Mouse (Mus musculus): ENCODE data around the gene Tmem41b.

Gene Tmem41b

DNA sequence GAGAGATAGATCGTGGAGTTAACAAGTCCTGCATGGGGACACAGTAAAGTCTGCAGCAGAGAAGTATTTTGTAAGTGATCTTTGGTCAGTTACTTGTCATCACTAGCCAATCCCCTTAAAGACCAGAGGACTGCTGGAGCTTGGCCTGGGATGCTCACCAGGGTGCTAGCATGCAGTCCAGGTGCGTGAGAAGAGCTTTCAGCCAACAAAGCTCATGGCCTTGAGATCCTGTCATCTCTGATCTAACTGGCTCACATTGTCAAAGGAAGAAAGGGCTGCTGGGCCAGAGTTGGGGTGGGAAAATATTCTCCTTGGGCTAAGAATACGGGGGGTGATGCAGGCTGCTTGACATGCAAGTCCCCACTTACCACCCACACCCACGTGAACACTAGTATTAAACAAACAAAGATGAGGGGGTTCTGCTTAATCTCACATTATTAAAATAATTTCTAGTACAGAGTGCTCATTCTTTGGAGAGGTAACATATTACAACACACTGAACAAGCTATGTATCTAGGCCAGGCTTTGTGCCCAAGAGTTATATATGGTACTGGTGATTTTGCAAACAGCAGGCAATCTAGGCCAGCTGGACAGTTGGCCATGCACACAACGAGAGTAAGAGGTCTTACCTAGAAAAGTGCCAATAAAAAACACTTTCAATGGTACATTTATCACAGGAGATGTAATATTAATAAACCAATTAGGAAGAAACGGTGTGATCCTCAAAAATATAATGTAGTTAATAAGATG is 10.6 kb downstream of the Tmem41b start:
- DNase-seq (ENCODE audit: low read depth, low spot score) = peak; percentile 95

DNA sequence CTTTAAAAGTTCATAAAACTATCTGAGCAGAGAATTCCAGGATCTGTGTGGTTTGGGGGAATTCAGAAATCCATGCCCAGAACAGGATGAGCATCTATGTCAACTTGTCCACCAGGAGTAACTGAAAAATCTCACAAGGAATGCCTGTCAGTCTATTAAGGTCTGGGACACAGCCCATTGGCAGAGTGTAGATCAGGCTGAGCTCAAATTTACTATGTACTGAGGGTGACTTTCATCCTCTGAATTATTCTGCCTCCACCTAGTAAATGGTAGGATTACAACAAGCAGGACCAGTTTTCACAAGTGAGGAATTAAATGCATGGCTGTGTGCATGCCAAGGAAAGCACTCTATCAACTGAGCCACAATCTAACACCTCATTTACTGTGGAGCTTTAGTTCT is 17.2 kb downstream of the Tmem41b start:
- DNase-seq (ENCODE audit: low read depth, low spot score) = no peak

DNA sequence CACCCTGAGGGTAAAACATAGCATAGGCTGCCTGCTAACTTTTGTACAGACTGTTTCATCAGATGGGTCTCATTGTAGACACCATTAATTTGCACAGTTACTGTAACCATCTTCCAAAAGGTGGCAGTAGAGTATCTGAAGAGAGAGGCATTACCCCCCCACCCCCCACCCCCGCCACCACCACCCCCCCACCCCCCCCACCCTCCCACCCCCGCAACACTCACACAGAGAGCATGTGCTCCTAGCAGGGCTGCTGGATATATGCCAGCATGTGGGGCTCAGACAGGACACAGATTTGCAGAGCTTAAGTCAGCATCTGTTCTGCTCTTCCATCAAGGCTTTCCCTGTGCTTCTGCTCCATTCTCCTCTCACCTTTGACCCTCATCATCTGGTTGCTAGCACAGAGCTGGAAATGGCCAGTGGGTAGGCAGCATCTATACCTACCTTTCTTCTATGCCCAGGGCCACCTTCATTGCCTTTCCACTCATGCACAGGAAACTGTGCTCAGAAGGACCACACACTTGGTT is 17.7 kb downstream of the Tmem41b start:
- DNase-seq (ENCODE audit: low read depth, low spot score) = peak; percentile 96

DNA sequence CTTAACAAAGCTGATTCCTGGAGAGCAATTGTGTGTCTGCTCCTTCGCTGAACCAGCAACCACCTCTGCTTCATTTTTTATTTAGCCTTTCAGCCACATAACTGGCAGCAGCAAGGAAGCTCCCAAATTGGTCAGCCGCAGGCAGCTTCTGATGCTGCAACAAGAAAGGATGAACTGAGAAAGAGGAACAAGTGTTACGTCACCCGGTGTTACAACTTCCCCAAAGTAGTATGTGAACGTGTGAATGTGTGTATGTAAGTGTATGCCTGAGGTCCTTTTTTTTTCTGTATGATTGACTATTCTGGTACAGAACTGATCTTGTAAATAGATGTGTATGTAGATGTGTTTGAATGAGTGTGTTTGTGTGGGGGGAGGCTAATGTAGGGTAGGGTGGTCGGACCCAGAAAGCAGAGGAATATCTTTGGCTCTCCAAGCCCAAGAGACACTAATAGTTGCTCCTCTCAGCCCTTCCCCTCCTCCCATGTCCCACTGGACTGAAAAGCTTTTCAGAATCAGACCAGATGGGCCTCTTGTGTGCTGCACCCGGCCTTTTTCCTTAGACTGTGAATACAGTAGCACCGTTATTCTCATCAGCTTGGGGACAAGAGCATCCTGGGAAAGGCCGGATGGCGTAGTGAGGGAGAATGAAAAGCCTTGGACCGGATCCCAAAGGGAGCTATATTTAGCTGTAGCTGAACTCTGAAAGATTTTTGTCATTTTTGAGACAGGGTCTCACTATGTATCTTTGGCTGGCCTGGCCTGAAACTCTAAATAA is 18.7 kb downstream of the Tmem41b start:
- DNase-seq (ENCODE audit: low read depth, low spot score) = peak; percentile 88

DNA sequence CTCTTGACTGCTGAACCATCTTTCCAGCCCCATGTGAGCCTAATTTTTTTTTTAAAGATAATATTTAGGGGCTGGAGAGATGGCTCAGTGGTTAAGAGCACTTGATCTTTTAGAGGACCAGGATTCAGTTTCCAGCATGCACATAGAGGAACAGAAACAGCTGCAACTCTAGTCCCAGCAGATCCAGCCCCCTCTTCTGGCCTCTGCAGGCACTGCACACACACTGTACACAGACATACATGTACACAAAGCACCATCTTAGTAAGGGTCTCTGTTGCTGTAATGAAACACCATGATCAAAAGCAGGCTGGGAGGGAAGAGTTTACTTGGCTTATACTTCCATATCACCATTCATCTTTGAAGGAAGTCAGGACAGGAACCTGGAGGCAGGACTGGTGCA is 21.1 kb downstream of the Tmem41b start:
- no peak for DNase-seq (ENCODE audit: low read depth, low spot score)

DNA sequence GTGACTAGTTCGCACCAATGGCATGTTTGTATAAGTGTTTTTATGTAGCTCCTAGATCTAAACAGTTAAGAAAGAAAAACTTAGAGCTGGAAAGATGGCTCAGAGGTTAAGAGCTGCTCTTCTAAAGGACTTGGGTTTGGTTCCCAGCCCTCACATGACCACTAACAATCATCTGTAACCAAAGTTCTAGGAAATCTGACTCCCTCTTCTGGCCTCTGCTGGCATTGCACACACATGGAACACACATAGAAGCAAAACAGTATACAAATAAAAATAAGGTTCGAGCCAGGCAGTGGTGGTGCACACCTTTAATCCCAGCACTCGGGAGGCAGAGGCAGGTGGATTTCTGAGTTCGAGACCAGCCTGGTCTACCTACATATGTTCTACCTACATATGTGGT is 23.0 kb downstream of the Tmem41b start:
- DNase-seq (ENCODE audit: low read depth, low spot score) = no peak

DNA sequence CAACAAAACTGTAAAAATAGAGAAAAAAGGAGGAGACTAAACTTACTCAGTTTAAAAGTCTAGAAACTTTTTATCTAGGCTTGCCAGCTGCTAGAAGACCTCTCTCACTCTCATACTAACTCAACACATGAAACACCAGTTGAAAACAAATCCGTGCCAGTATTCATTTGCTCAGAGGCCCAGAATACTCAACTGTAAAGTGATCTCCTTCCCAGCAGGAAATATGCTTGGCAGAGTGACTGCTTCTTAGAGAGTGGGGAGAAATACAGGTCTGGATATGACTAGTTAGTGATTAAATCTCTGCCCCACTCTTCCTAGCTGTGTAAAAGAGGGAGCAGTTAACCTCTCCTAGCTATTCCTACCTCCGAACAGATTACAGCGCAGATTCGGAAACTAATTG is 24.1 kb downstream of the Tmem41b start:
- DNase-seq (ENCODE audit: low read depth, low spot score) = no peak

DNA sequence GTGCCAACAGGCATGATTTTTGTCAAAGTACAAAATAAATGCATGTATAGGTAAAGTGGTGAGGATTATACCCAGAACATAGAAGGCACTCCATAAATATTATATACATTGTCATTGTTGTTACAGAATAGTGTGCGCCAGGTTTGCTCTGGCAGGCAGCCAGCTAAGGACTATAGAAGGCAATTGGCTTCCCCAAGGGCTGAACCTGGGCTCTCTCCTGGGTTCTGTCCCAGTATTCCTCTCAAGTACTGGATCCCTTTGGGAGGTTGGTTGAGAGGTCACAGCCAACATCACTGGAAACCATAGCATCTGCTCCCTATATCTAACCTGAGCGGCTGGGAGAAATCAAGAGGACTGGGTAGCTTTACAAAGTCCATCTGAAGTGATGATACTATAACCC is 25.2 kb downstream of the Tmem41b start:
- no peak for DNase-seq (ENCODE audit: low read depth, low spot score)

DNA sequence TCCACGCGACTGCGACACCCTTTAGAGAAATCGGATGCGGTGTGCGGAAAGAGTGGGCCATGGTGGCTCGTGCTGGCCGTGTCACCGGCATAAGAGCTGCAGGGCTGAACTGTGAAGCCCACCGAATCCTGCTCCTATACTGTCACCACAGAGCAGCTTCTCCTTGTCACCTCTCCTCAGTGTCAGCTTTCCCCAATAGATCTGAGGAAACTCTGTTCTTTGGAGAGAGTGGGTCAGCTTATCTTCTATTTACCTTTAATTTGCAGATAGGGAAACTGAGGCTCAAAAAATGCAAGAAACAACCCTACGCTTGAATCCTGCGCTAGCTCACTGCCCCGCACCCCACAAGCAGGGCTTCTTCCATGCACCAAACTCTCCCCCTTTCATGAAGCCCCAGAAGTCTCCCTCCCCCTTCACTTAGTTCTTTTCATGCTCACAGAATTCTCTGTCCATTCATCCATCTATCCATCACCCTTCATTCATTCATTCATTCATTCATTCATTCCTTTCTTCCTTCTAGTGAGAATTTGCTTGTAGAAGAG is 26.0 kb downstream of the Tmem41b start:
- peak; percentile 24 for DNase-seq (ENCODE audit: low read depth, low spot score)

DNA sequence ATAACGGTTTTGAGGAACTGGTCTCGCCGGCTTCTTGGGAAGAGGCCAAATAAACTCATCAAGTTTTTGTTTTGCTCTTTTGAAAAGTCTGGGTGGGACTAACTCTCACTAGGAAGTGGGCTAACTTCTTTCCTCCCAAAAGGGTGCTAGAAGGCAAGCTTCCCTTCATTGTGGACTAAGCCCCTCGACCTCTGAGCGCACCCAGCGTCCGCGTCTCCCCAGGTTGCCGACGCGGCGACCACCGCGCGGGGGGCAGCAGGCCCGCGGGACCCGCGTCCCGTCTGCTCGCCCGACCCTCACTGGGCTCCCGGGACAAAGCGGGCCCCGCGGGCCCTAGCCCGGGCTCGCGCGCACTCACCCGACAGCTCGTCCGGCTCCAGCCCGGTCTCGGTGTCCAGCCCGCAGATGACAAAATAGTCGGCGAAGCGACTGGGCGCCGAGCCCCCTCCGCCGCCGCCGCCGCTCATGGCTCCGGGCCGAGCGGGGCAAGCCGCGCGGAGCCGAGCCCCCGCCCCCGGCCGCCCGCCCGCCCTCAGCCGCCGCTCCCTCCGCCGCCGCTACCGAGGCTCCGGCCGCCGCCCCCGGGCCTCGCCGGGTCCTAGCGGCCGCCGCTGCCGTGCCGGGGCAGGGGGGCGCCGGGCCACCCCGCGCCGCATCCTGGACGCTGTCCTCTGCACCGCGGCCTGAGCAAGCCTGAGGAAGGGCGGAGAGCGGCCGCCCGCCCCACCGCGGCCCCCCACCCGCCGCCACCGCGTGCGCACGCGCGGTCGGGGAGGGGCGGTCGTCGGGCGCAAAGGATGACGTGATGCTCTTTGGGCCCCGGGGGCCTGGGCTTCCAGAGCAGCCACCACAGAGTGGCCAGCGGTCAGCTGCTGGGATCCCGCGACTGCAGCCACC is 26.8 kb downstream of the Tmem41b start, which contains the start of gene Dennd5a:
Dennd5a (minus strand) TSS at position 755 of the 897 bp plus-strand sequence.
- peak; percentile 91 for DNase-seq (ENCODE audit: low read depth, low spot score)

DNA sequence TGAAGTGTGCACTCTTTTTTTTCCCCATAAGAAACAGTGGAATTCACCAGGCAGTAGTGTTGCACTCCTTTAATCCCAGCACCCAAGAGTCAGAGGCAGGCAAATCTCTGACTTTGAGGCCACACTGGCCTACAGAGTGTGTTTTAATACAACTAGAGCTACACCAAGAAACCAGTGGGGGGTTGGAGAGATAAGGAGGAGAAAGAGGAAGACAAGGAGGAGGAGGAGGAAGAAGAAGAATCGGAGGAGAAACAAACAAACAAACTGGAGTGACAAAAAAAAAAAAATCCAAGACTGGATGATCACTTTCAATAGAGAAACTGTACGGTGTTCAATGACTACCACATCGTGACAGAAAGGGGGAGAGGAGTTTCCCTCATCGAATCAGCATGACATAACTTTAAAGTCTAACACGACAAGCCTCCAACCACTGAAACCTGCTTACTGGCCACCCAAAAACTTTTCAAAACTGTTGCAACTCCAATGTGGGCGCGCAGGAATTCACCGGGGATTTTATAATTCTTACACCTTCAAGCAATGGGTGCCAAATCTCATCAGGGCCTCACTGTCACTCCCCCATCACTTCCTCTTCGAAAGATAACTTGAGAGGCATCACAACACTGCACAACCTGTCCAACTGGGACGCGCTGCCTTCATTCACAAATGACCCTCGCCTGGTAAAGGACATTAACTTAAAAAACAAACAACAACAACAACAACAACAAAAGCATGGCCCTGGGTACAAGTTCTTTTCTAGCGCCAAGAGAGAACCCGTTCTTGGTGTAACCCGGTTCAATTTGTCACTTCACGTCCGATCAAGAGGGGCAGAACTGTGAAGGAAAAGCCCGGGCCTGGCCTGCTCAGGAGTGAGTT is 27.6 kb downstream of the Tmem41b start:
- peak; percentile 12 for DNase-seq (ENCODE audit: low read depth, low spot score)

DNA sequence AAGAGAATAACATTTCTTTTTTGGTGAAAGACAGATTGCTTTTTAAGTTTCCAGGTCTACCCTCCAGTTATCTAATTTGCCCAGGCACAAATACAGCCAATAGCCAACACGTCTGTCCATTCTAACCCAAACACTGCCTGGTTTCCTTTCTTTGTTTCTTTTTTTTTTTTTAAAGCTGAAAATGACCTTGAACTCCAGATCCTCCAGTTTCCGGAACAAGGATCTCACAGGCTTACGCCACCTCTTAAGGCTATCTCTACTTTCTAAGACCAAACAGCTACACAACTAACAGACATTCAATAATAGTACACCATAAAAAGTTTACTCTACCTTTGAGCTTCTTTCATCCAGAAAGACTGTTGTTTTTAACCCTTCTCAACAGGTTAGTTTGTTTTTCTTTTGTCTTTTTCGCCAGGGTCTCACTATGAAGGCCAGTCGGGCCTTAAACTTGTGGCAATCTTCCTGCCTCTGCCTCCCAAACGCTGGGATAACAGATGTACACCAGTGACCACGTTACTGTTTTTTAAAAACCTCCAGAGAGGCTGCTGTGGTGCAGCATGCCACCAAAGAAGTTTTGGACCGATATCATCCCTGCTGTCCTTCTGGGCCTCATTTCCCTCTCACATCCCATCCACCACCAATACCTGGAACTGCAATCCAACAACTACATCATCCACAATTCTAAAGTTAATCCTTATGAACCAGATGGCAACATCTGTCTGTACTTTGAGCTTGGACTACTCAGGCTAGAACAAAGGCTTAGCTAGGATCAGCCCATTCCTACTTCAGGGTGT is 28.5 kb downstream of the Tmem41b start:
- no peak for DNase-seq (ENCODE audit: low read depth, low spot score)

DNA sequence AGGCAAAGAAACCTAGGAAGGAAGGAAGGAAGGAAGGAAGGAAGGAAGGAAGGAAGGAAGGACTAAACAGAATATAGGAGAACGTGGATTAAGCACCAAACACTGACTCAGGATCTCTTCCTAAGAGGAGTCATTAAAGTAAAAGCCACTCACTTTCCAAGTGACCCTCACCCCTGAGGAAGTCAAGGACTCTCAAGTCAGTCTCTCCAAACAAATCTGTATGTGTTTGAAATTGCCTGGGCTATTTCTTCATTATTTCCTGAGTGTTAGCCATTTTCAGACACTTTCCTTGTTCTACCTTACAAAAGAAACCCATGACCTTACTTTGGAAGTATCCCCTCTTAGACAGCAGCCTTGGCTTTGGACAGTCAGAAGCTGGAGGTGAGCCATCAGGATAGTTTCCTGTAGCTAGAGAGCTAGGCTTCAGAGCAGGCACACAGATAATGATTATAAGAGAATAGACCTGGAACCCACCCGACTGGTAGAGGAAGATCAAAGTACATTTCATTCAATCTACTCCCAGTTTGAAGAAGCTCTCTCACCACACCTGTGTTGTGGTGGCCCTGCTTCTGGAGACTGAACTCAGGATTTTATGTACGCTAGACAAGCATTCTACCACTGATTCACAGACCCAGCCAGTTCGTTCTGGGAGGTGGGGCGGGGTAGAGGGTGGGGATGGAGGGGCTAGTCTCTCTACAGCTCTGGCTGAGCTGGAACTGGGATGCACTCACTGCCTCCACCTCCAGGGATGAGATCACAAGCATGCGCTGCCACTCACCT is 31.9 kb downstream of the Tmem41b start:
- DNase-seq (ENCODE audit: low read depth, low spot score) = peak; percentile 39

DNA sequence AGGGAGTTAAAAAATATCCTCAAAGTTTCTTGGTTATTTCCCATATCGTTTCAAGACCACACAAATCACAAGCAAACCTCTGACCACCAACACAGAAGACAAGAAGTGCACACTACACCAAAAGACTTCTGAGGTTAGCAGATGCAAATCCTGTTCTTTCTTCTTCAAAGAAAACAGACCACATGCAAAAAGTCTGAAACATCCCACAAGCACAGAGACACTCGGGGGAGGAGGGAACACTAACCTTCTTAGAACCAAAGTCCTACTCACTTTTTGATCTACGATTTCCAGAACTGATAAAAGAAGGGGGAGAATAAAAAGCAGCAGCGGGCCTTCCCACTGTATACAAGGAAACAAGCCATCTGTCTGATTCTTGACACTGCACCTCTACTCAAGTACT is 35.4 kb downstream of the Tmem41b start:
- no peak for DNase-seq (ENCODE audit: low read depth, low spot score)

DNA sequence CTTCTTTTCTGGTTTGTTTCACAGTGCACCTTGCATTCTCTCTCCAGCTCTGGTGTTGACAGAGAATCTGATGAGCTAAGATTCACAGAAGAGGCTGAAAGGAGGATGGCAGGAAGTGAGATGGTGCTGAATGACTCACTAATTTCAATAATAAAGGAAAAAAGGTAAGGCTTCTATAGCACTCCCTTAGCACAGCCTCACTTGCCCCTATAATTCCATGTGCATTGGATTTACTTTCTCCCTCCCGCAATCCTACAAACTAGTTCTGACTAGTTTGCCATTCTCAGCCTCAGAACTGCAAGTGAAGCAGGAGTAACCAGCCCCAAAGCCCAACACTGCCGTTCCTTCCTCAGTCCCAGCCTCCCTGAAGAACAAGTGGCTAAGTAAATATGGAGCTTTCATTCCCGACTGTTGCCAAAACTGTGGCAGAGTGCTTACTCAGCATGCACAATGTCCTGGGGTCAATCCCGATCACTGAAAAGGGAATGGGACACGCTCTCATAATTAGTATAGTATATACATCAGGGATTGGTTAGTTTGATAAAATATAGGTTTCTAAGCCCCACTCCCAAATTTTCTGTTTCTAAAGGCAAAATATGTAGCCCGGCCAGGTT is 42.2 kb downstream of the Tmem41b start:
- peak; percentile 49 for DNase-seq (ENCODE audit: low read depth, low spot score)

DNA sequence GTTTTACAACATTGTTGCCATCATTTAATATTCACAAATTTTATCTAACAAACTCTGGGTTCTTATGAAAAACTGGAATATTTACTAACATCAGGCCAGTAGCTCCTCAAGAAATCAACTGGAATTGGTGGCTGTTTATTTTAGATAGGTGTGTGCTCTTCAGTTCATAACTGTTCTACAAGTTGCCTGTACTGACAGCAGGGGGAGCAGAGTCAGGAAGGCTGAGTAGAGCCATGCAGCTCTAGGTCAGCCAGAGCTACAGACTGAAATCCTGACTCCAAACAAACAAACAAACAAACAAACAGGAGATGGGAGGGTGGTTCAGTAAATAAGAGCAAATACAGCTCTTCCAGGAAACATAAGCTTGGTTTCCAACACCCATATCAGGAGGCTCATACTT is 57.1 kb downstream of the Tmem41b start:
- DNase-seq (ENCODE audit: low read depth, low spot score) = peak; percentile 33

DNA sequence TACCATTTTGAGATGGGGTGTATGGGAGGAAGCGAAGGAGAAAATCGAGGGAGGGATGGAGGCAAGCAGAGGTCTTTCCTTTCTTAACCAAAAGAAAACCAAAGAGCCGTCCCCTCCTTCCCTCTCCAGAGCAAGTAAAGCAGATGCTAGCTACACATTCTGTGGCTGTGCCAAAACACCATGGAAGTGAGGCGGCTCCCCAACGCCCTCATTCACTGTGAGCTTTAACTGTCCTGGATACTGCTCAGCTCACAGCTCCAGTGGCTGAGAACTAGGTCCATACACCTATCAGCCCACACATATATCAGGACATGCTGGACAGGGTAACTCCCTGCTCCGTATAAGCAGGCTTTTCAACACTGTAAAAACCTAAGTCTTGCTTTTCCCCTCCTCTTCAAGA is 58.4 kb downstream of the Tmem41b start:
- DNase-seq (ENCODE audit: low read depth, low spot score) = peak; percentile 65

DNA sequence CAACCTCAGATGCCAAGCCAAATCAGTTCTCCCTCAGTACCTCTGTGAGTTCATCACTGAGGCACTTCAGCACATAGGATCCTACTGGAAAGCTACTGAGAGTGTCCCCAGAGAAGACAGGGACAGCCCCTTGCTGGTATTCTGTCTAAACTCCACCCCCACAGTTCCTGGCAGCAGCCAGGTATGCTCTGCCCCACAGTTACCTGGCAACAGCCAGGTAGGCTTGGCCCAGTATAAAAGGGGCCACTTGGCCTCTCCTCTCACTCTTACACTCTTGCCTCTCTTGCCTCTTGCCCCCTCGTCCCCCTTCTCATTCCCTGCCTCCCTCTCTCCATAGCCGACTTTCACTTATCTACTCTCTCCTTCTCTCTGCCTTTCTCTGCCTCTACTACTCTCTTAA is 61.8 kb downstream of the Tmem41b start:
- no peak for DNase-seq (ENCODE audit: low read depth, low spot score)
